ENCODE assay signal across 21 mouse cellular contexts in genomic region chr17:67503125-67503878, GRCm38 (mm10).
A peak's percentile ranks its signal among the peaks of the same experiment; 100 is the strongest.
DNase-seq lines count a peak whose midpoint lies in the region; ATAC-seq and TF ChIP-seq lines count a peak whose summit lies in the region.
"Had no signal": no experiment of that assay in that cellular context is flagged by ENCODE, and none has a peak within 500 bp of the region (broad histone marks: within the 10 kb centered on the region; RNA-seq: fewer than 3 reads in every experiment).

No protein-coding gene starts in this region.

- no peak overlapping the region for H3K4me2 ChIP-seq in heart, embryonic 15.5 days
- H3K4me2 ChIP-seq: forebrain, embryonic 13.5 days; hindbrain, embryonic 15.5 days had no signal

- ATAC-seq in heart, embryonic 15.5 days (replicated peaks; ENCODE audit: insufficient number of reproducible peaks, insufficient read depth, low FRiP score, low read depth) = no peak
- ATAC-seq in megakaryocyte progenitor cell, adult 5-6 weeks (replicated peaks; ENCODE audit: poor library complexity) = peak; percentile 80
- ATAC-seq: CD4-positive, CD25-positive, alpha-beta regulatory T cell, adult 4 months; forebrain, embryonic 13.5 days; forebrain, postnatal 0 days; intestine, embryonic 16.5 days had no signal

- no peaks in the 10 kb centered on the region for H3K79me3 ChIP-seq in C2C12 (ENCODE audit: low read depth)

- H3K79me2 ChIP-seq in C2C12 (ENCODE audit: control insufficient read depth, insufficient read depth) = no peaks in the 10 kb centered on the region

- H3K4me3 ChIP-seq in heart, embryonic 15.5 days = no peak overlapping the region
- no peak overlapping the region for H3K4me3 ChIP-seq in C2C12 (ENCODE audit: insufficient read depth, poor library complexity, severe bottlenecking)
- no peak overlapping the region for H3K4me3 ChIP-seq in brown adipose tissue, adult 24 weeks (ENCODE audit: insufficient read depth, low read depth, low read length)
- H3K4me3 ChIP-seq: embryonic facial prominence, embryonic 10.5 days; forebrain, embryonic 13.5 days; heart, embryonic 10.5 days; hindbrain, embryonic 15.5 days had no signal

- peak overlapping the region; percentile 33; the same call in 1 of the 2 replicates for H3K27ac ChIP-seq in heart, embryonic 15.5 days
- peak overlapping the region; percentile 75 for H3K27ac ChIP-seq in brown adipose tissue, adult 24 weeks (replicated peaks; ENCODE audit: low read depth, low read length)
- H3K27ac ChIP-seq: embryonic facial prominence, embryonic 10.5 days; forebrain, embryonic 13.5 days; heart, embryonic 10.5 days; hindbrain, embryonic 15.5 days had no signal

- H3K9ac ChIP-seq in heart, embryonic 15.5 days = no peak overlapping the region
- H3K9ac ChIP-seq: forebrain, embryonic 13.5 days; forebrain, postnatal 0 days; hindbrain, embryonic 15.5 days had no signal

- no peaks in the 10 kb centered on the region for H3K27me3 ChIP-seq in heart, embryonic 15.5 days
- peaks cover 10% of the 10 kb centered on the region for H3K27me3 ChIP-seq in C2C12 (ENCODE audit: control insufficient read depth, insufficient read depth, insufficient read length)
- H3K27me3 ChIP-seq: forebrain, embryonic 13.5 days; hindbrain, embryonic 15.5 days had no signal

- no peaks in the 10 kb centered on the region for H3K9me3 ChIP-seq in heart, embryonic 15.5 days (replicated peaks)
- H3K9me3 ChIP-seq: embryonic facial prominence, embryonic 10.5 days; forebrain, embryonic 13.5 days; heart, embryonic 10.5 days; hindbrain, embryonic 15.5 days had no signal

- DNase-seq in heart, adult 9 months (ENCODE audit: low spot score in 2 of 2) = no peak
- no peak for DNase-seq in urinary bladder, postnatal 36 days (ENCODE audit: low spot score in 2 of 2)
- DNase-seq: adrenal gland, adult 8-10 months; adrenal gland, postnatal 36 days; cerebellum, adult 11-12 months; cerebellum, adult 9-10 months; cerebellum, postnatal 25 days; forebrain, postnatal 0 days; gastrocnemius, postnatal 36 days; heart, postnatal 14 days had no signal

- no peaks in the 10 kb centered on the region; the same call in 1 of the 2 replicates for H3K4me1 ChIP-seq in heart, embryonic 15.5 days (replicated peaks)
- H3K4me1 ChIP-seq in brown adipose tissue, adult 24 weeks (ENCODE audit: control insufficient read depth, insufficient read depth, insufficient read length, low read length) = peaks cover 18% of the 10 kb centered on the region; the same call in 1 of the 2 replicates
- H3K4me1 ChIP-seq: heart, embryonic 10.5 days had no signal

- no peaks in the 10 kb centered on the region for H3K36me3 ChIP-seq in heart, embryonic 15.5 days
- H3K36me3 ChIP-seq in C2C12 (ENCODE audit: control insufficient read depth, insufficient read depth) = no peaks in the 10 kb centered on the region
- H3K36me3 ChIP-seq: embryonic facial prominence, embryonic 10.5 days; G1E; heart, embryonic 10.5 days; hindbrain, embryonic 15.5 days had no signal

- no peak for TF ChIP-seq CTCF in C2C12 (IDR thresholded peaks at IDR 0.05; ENCODE audit: control insufficient read depth, insufficient read depth, insufficient read length)

- 61% methylated on average over 6 of the region's 6 CpGs for WGBS in heart, embryonic 15.5 days

- H3ac ChIP-seq in C2C12 (ENCODE audit: control insufficient read depth, insufficient read length, low read depth) = no peak overlapping the region

TF ChIP-seq in C2C12, 6 proteins besides CTCF, POLR2A, EP300 and RAD21:
- TF ChIP-seq MAX (IDR thresholded peaks at IDR 0.05) = no peak
- TF ChIP-seq USF1 (IDR thresholded peaks at IDR 0.05; ENCODE audit: low read depth) = no peak
- peak; percentile 22 for TF ChIP-seq CEBPB (IDR thresholded peaks at IDR 0.05; ENCODE audit: low read depth)
- TF ChIP-seq FOSL1 (IDR thresholded peaks at IDR 0.05; ENCODE audit: insufficient read depth, low read length, poor library complexity, severe bottlenecking) = no peak
